Mouse (Mus musculus) hindbrain, embryonic 11.5 days (tissue): ENCODE results near the gene Hoxd8. TPM values are rescaled to one million over a fixed set of nuclear protein-coding genes. Genes with fewer than 3 reads are reported as not detected.

ENCODE experiments used
- ATAC-seq: fragments of 200-750 bp; cut with Nextera tagmentation; 2 replicates; pipeline ENCODE4 v1.8.0; 2017; ENCODE audit warnings: mild to moderate bottlenecking, moderate TSS enrichment, moderate library complexity; ENCODE audit not compliant: low FRiP score
- DNase-seq: peaks from one replicate; pipeline ENCODE4 v3.0.0-alpha.2; 2015; ENCODE audit warnings: low spot score
- H3K27ac ChIP-seq: fragments of 300-500 bp; sonication (generic); 2 replicates; pipeline ENCODE4 v1.5.1; 2014; ENCODE audit warnings: mild to moderate bottlenecking, low read depth, low read length
- H3K27me3 ChIP-seq: fragments of 300-500 bp; sonication (generic); 2 replicates; pipeline ENCODE4 v1.6.1; 2014; ENCODE audit warnings: mild to moderate bottlenecking, low read length, moderate library complexity, mixed read lengths; ENCODE audit not compliant: control insufficient read depth, insufficient read depth
- H3K36me3 ChIP-seq: fragments of 300-500 bp; sonication (generic); 2 replicates; pipeline ENCODE4 v1.6.1; 2014; ENCODE audit warnings: mild to moderate bottlenecking, low read length, moderate library complexity, mixed read lengths; ENCODE audit not compliant: control insufficient read depth, insufficient read depth
- H3K4me1 ChIP-seq: fragments of 300-500 bp; sonication (generic); replicated peaks from 2 replicates; pipeline ENCODE4 v1.6.1; 2014; ENCODE audit warnings: low read length, mixed read lengths; ENCODE audit not compliant: control insufficient read depth, insufficient read depth
- H3K4me2 ChIP-seq: fragments of 300-500 bp; sonication (generic); replicated peaks from 2 replicates; pipeline ENCODE4 v1.6.1; 2014; ENCODE audit warnings: mild to moderate bottlenecking, low read depth, low read length
- H3K4me3 ChIP-seq: fragments of 300-500 bp; sonication (generic); 2 replicates; pipeline ENCODE4 v1.5.1; 2014; ENCODE audit warnings: low read depth, low read length
- H3K9ac ChIP-seq: fragments of 300-500 bp; sonication (generic); 2 replicates; pipeline ENCODE4 v1.6.1; 2014; ENCODE audit warnings: low read depth, low read length
- H3K9me3 ChIP-seq: fragments of 300-500 bp; sonication (generic); 2 replicates; pipeline ENCODE4 v1.6.1; 2016; ENCODE audit warnings: low read length; ENCODE audit not compliant: control insufficient read depth
- WGBS: fragments of 180-500 bp; shearing (Covaris S2); extraction: QIAGEN DNeasy Blood & Tissue Kit; methylation state at CpG from one replicate; pipeline ENCODE4 v1.1.7; 2014; 5-methylcytosine and 5-hydroxymethylcytosine counted together
- polyA plus RNA-seq: library from polyadenylated mRNA; unstranded; fragments of >200 nt; fragmentation: Nextera tagmentation; extraction: Ambion mirVana; gene quantifications from 2 replicates; pipeline ENCODE4 v1.2.1, GENCODE M21; 2014

Hoxd8 gene
- polyA plus RNA-seq, 1 experiment from 2014 or later, result 0.19 TPM

- ATAC-seq (no peak), DNase-seq (no peak)
- Histone ChIP-seq H3K9me3 (no peaks in the 10 kb centered on the region), H3K4me2 (no peak overlapping the region), H3K27ac (no peak overlapping the region), H3K36me3 (no peaks in the 10 kb centered on the region), H3K4me3 (no peak overlapping the region), H3K4me1 (0 out of 2 replicates have a peak, but pooled peaks cover 2% of the 10 kb centered on the region), H3K27me3 (peaks cover 95% of the 10 kb centered on the region), H3K9ac (no peak overlapping the region)
- WGBS, result under 1% methylated on average over 24 of the region's 24 CpGs
Measured at GRCm38 (mm10) chr2:74673835-74674425, 30.5 kb upstream of the Hoxd8 start.

- 2% methylated on average over 47 of the region's 47 CpGs for WGBS
- ATAC-seq (no peak), DNase-seq (no peak)
- H3K36me3 ChIP-seq, result no peaks in the 10 kb centered on the region
- H3K4me1 ChIP-seq, result 0 out of 2 replicates have a peak, but pooled peaks cover 2% of the 10 kb centered on the region
- H3K27me3 ChIP-seq, result peaks cover 95% of the 10 kb centered on the region
- H3K4me2 ChIP-seq, result no peak within 1 kb of the TSS
- H3K27ac ChIP-seq, result no peak within 1 kb of the TSS
- H3K9me3 ChIP-seq, result no peaks in the 10 kb centered on the region
- H3K4me3 ChIP-seq, result 0 out of 2 replicates have a peak within 1 kb of the TSS, but pooled peaks have one; percentile 1
- no peak within 1 kb of the TSS for H3K9ac ChIP-seq
Measured at GRCm38 (mm10) chr2:74674881-74675665, 29.3 kb upstream of the Hoxd8 start, which contains the start of gene Hoxd12. TSS of gene Hoxd12 (plus strand) at chr2:74675013.

DNA sequence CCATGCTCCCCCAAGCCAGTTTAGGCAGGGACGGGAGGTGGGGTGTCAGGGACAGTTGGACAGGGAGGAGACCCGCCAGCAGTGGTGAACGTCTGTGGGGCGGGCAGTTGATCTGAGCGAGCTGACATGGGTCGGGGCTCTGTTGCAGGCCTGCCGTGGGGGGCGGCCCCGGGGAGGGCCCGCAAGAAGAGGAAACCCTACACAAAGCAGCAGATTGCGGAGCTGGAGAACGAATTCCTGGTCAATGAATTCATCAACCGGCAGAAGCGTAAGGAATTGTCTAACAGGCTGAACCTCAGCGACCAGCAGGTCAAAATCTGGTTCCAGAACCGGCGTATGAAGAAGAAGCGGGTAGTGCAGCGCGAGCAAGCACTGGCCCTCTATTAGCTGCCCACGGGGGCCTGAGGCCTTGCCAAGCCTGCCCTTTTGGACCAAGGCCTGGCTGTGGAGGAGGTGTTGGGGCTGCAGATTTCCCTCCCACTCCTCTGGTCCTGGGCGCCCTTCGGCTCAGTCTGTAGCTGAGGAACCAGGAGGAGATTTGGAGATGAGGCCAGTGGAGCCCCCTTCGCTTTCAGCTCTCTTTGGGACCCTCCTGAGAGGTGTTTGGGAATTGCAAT lies 28.6 kb upstream of the Hoxd8 start:
- Histone ChIP-seq H3K4me1 (0 out of 2 replicates have a peak, but pooled peaks cover 2% of the 10 kb centered on the region), H3K36me3 (no peaks in the 10 kb centered on the region), H3K4me2 (no peak overlapping the region), H3K9me3 (no peaks in the 10 kb centered on the region), H3K27ac (no peak overlapping the region), H3K4me3 (no peak overlapping the region), H3K9ac (no peak overlapping the region), H3K27me3 (peaks cover 97% of the 10 kb centered on the region)
- WGBS, result 4% methylated on average over 24 of the region's 24 CpGs
- no peak for ATAC-seq
- DNase-seq, result no peak

- Histone ChIP-seq H3K36me3 (no peaks in the 10 kb centered on the region), H3K27ac (no peak overlapping the region), H3K9me3 (no peaks in the 10 kb centered on the region), H3K4me3 (no peak overlapping the region), H3K9ac (no peak overlapping the region), H3K4me2 (no peak overlapping the region), H3K27me3 (peaks cover 99% of the 10 kb centered on the region), H3K4me1 (0 out of 2 replicates have a peak, but pooled peaks cover 2% of the 10 kb centered on the region)
- ATAC-seq (no peak), DNase-seq (no peak)
- WGBS, result 3% methylated on average over 9 of the region's 9 CpGs
Measured at GRCm38 (mm10) chr2:74676376-74677052, 27.9 kb upstream of the Hoxd8 start.

- Histone ChIP-seq H3K27ac (no peak overlapping the region), H3K9ac (no peak overlapping the region), H3K4me3 (no peak overlapping the region), H3K4me2 (no peak overlapping the region), H3K36me3 (no peaks in the 10 kb centered on the region), H3K27me3 (peaks cover 99% of the 10 kb centered on the region), H3K9me3 (no peaks in the 10 kb centered on the region), H3K4me1 (0 out of 2 replicates have a peak, but pooled peaks cover 2% of the 10 kb centered on the region)
- DNase-seq (no peak), ATAC-seq (no peak)
- 6% methylated on average over 2 of the region's 2 CpGs for WGBS
Measured at GRCm38 (mm10) chr2:74677106-74677505, 27.3 kb upstream of the Hoxd8 start.

GRCm38 (mm10) chr2:74678891-74679595 lies 25.4 kb upstream of the Hoxd8 start, which contains the start of gene Hoxd11:
TSS of gene Hoxd11 (plus strand) at chr2:74679557.
- no peaks in the 10 kb centered on the region for H3K9me3 ChIP-seq
- H3K27ac ChIP-seq, result no peak within 1 kb of the TSS
- H3K4me3 ChIP-seq, result no peak within 1 kb of the TSS
- DNase-seq (no peak), ATAC-seq (no peak)
- no peak within 1 kb of the TSS for H3K9ac ChIP-seq
- WGBS, result 1% methylated on average over 15 of the region's 15 CpGs
- H3K4me2 ChIP-seq, result no peak within 1 kb of the TSS
- H3K4me1 ChIP-seq, result peaks cover 8% of the 10 kb centered on the region
- peaks cover 99% of the 10 kb centered on the region for H3K27me3 ChIP-seq
- H3K36me3 ChIP-seq, result no peaks in the 10 kb centered on the region

GRCm38 (mm10) chr2:74679596-74679971 lies 24.8 kb upstream of the Hoxd8 start:
- DNase-seq (peak; percentile 65), ATAC-seq (no peak)
- Histone ChIP-seq H3K4me1 (peaks cover 8% of the 10 kb centered on the region), H3K4me3 (no peak overlapping the region), H3K27ac (no peak overlapping the region), H3K9me3 (no peaks in the 10 kb centered on the region), H3K27me3 (peaks cover 99% of the 10 kb centered on the region), H3K9ac (no peak overlapping the region), H3K36me3 (no peaks in the 10 kb centered on the region), H3K4me2 (no peak overlapping the region)
- WGBS, result under 1% methylated on average over 26 of the region's 26 CpGs

DNA sequence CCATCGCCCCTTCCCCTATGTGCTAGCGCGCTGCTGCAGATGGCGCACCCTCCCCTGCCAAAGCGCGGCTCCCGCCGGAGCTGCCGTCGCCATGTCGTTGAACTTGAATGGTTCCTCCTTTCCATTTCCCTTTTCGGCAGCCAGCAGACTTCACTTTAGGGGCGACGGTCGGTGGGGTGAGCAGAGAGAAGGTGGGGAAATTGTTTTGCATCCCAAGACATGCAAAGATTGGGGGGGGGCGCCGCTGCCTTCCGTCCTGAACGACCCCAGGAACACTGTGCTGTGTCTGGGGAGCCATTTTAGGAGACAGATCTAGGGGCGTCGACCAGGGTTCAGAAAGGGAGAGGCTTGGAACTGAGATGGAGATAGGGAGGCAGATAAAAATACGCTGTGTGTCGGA lies 24.4 kb upstream of the Hoxd8 start:
- DNase-seq (no peak), ATAC-seq (no peak)
- Histone ChIP-seq H3K27me3 (peaks cover 99% of the 10 kb centered on the region), H3K27ac (no peak overlapping the region), H3K4me1 (peaks cover 8% of the 10 kb centered on the region), H3K4me3 (no peak overlapping the region), H3K36me3 (no peaks in the 10 kb centered on the region), H3K4me2 (no peak overlapping the region), H3K9ac (no peak overlapping the region), H3K9me3 (no peaks in the 10 kb centered on the region)
- WGBS, result 0% methylated on average over 23 of the region's 23 CpGs
